ENCODE assay signal across 9 mouse cellular contexts in genomic region chr17:56005415-56006061, GRCm38 (mm10). TPM values are rescaled to one million over a fixed set of nuclear protein-coding genes. Genes with fewer than 3 reads are reported as not detected.
DNase-seq lines count a peak whose midpoint lies in the region; ATAC-seq lines count a peak whose summit lies in the region.
"Had no signal": no experiment of that assay in that cellular context is flagged by ENCODE, and none has a peak within 500 bp of the region (broad histone marks: within the 10 kb centered on the region; RNA-seq: fewer than 3 reads in every experiment).

Gene Stap2, minus strand, starts transcription at chr17:56005584.
Gene Mpnd, plus strand, starts transcription at chr17:56005711.

- no peak within 1 kb of the TSS for H3K27ac ChIP-seq in neural tube, embryonic 11.5 days (ENCODE audit: low read depth, low read length)
- H3K27ac ChIP-seq in heart, embryonic 10.5 days: peak within 1 kb of the TSS; percentile 2; the same call in 1 of the 2 replicates
- peak within 1 kb of the TSS; percentile 38; the same call in 1 of the 2 replicates for H3K27ac ChIP-seq in kidney, embryonic 15.5 days
- H3K27ac ChIP-seq: macrophage had no signal

- H3K36me3 ChIP-seq in neural tube, embryonic 11.5 days (ENCODE audit: control insufficient read depth, insufficient read depth, low read length): no peaks in the 10 kb centered on the region
- H3K36me3 ChIP-seq in heart, embryonic 10.5 days: no peaks in the 10 kb centered on the region
- no peaks in the 10 kb centered on the region for H3K36me3 ChIP-seq in kidney, embryonic 15.5 days

- 0 out of 2 replicates have a peak within 1 kb of the TSS, but pooled peaks have one; percentile 2 for H3K4me2 ChIP-seq in neural tube, embryonic 11.5 days (ENCODE audit: low read depth)
- H3K4me2 ChIP-seq in kidney, embryonic 15.5 days: peak within 1 kb of the TSS; percentile 49

- no peaks in the 10 kb centered on the region for H3K9me3 ChIP-seq in neural tube, embryonic 11.5 days (ENCODE audit: control insufficient read depth, low read length)
- no peaks in the 10 kb centered on the region for H3K9me3 ChIP-seq in heart, embryonic 10.5 days
- no peaks in the 10 kb centered on the region for H3K9me3 ChIP-seq in kidney, embryonic 15.5 days (replicated peaks)

- no peak within 1 kb of the TSS for H3K4me3 ChIP-seq in neural tube, embryonic 11.5 days (ENCODE audit: low read depth, low read length)
- H3K4me3 ChIP-seq in heart, embryonic 10.5 days: peak within 1 kb of the TSS; percentile 27
- peak within 1 kb of the TSS; percentile 33 for H3K4me3 ChIP-seq in kidney, embryonic 15.5 days (replicated peaks)

- no peak for DNase-seq in neural tube, embryonic 11.5 days (ENCODE audit: low spot score)
- DNase-seq in neural tube, embryonic 10.5 days (ENCODE audit: extremely low spot score, low spot score): no peak
- no peak for DNase-seq in adrenal gland, postnatal 10 days
- DNase-seq in heart, embryonic 10.5 days (ENCODE audit: low spot score): no peak
- DNase-seq in lung, postnatal 36 days: peak; percentile 86
- no peak for DNase-seq in layer of hippocampus, postnatal 10 days (ENCODE audit: low spot score in 2 of 2)
- DNase-seq in ovary, postnatal 10 days (ENCODE audit: low spot score): no peak

- ATAC-seq in neural tube, embryonic 11.5 days (ENCODE audit: insufficient read depth, low FRiP score, low TSS enrichment): no peak
- no peak for ATAC-seq in kidney, embryonic 15.5 days (replicated peaks; ENCODE audit: low FRiP score)

- 0 out of 2 replicates have a peak, but pooled peaks cover 2% of the 10 kb centered on the region for H3K27me3 ChIP-seq in neural tube, embryonic 11.5 days (ENCODE audit: control insufficient read depth, insufficient read depth, low read length)
- peaks cover 33% of the 10 kb centered on the region for H3K27me3 ChIP-seq in heart, embryonic 10.5 days (ENCODE audit: insufficient read depth, poor library complexity, severe bottlenecking)
- H3K27me3 ChIP-seq in kidney, embryonic 15.5 days: peaks cover 5% of the 10 kb centered on the region

- H3K9ac ChIP-seq in neural tube, embryonic 11.5 days (ENCODE audit: low read length): no peak within 1 kb of the TSS
- H3K9ac ChIP-seq in kidney, embryonic 15.5 days: peak within 1 kb of the TSS; percentile 21; the same call in 1 of the 2 replicates

- peaks cover 10% of the 10 kb centered on the region for H3K4me1 ChIP-seq in neural tube, embryonic 11.5 days (ENCODE audit: control insufficient read depth, insufficient read depth, low read length)
- peaks cover 33% of the 10 kb centered on the region for H3K4me1 ChIP-seq in heart, embryonic 10.5 days
- peaks cover 30% of the 10 kb centered on the region for H3K4me1 ChIP-seq in kidney, embryonic 15.5 days

- WGBS in neural tube, embryonic 11.5 days: 49% methylated on average over 13 of the region's 13 CpGs
- WGBS in heart, embryonic 10.5 days: 40% methylated on average over 13 of the region's 13 CpGs
- WGBS in kidney, embryonic 15.5 days: 46% methylated on average over 13 of the region's 13 CpGs

RNA-seq across cellular contexts. Expression of gene Stap2, which starts in this region (rescaled TPM):
- 5.4 and 6.3 TPM in 2 replicates for polyA plus RNA-seq in neural tube, embryonic 11.5 days (2014; fragmentation: Nextera tagmentation; extraction: Ambion mirVana)
- total RNA-seq in adrenal gland, postnatal 10 days (2021): 10 to 100 TPM; 15.2 to 17.2 TPM
- 7.7 and 8.0 TPM in 2 replicates for polyA plus RNA-seq in heart, embryonic 10.5 days (2016; fragmentation: Nextera tagmentation; extraction: Ambion mirVana)
- polyA plus RNA-seq in kidney, embryonic 15.5 days (2015; fragmentation: Nextera tagmentation; extraction: Ambion mirVana): 14.5 and 15.5 TPM in 2 replicates
- total RNA-seq in layer of hippocampus, postnatal 10 days (2021): 1 to 10 TPM; 5.3 TPM

RNA-seq across cellular contexts. Expression of gene Mpnd, which starts in this region (rescaled TPM):
- polyA plus RNA-seq in neural tube, embryonic 11.5 days (2014; fragmentation: Nextera tagmentation; extraction: Ambion mirVana): 157 and 176 TPM in 2 replicates
- total RNA-seq in adrenal gland, postnatal 10 days (2021): 10 to 100 TPM; 77.0 to 91.2 TPM
- polyA plus RNA-seq in heart, embryonic 10.5 days (2016; fragmentation: Nextera tagmentation; extraction: Ambion mirVana): 69.5 and 111 TPM in 2 replicates
- polyA plus RNA-seq in kidney, embryonic 15.5 days (2015; fragmentation: Nextera tagmentation; extraction: Ambion mirVana): 97.4 and 103 TPM in 2 replicates
- 100 to 1,000 TPM; 109 to 112 TPM for total RNA-seq in layer of hippocampus, postnatal 10 days (2021)
